Mouse (Mus musculus): ENCODE data around the gene Hoxb9.

GRCm38 (mm10) chr11:96275896-96276295, 4.6 kb downstream of the Hoxb9 start:
- TF ChIP-seq CTCF (IDR thresholded peaks at IDR 0.05; ENCODE audit: borderline replicate concordance, insufficient read depth, low read length) = no peak
- no peak for TF ChIP-seq POLR2A (IDR thresholded peaks at IDR 0.05; ENCODE audit: low read depth, low read length)

Data from embryonic fibroblast, embryonic 13.5 days (primary cell).